Mouse (Mus musculus) megakaryocyte-erythroid progenitor cell, adult 5 weeks (primary cell): ENCODE data around the gene Tpm3-rs7. TPM values are rescaled to one million over a fixed set of nuclear protein-coding genes. Genes with fewer than 3 reads are reported as not detected.

Experiments
- polyA plus RNA-seq: library from polyadenylated mRNA; stranded (reverse); fragments of >175 nt; gene quantifications from 2 replicates; pipeline ENCODE4 v1.2.3, GENCODE M21; 2012

Tpm3-rs7 gene
- 6.3 and 7.1 TPM in 2 replicates for polyA plus RNA-seq

DNA sequence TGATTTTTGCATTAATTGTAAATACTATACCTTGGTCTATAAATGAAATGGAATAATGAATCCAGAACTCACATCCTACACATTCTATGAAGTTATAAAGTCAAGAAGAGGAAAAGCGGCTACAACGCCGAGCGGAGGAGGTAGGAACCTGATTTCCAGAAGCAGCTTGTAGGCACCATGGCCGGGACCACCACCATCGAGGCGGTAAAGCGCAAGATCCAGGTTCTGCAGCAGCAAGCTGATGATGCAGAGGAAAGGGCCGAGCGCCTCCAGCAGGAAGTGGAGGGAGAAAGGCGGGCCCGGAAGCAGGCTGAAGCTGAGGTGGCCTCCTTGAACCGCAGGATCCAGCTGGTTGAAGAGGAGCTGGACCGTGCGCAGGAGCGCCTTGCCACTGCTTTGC, at the start of gene Tpm3-rs7:
Gene Tpm3-rs7, plus strand, starts transcription at position 110 of the 400 bp plus-strand sequence.

